Mouse (Mus musculus): ENCODE data around the gene Plppr1.

Gene Plppr1

DNA sequence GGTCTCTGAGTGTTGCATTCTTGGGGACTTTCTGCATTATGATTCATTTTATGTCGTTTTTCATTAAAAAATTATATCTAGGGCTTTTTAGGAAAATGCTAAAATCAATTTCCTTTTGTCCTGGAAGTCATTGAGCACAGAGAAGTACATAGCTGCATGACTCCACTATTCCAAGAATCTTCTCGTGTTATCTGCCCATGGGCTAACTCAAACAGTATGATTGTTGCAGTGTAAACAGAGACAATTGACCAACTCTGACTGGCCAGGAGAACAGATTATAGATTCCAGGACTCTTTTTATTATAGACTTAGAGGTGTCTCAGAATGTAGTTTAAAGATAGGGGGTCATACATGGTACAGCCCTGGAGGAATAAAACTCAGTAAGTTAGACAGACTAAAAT is 327.8 kb downstream of the Plppr1 start:
- DNase-seq (ENCODE audit: low spot score) = no peak
